Mouse (Mus musculus) monocyte, adult 5-6 weeks (primary cell): ENCODE measurements around the gene Cyp4x1. TPM values are rescaled to one million over a fixed set of nuclear protein-coding genes. Genes with fewer than 3 reads are reported as not detected.

Experiments
- ATAC-seq: fragments of 153-309, 156-312 bp; replicated peaks from 2 replicates; pipeline ENCODE4 v1.8.0; 2017; ENCODE audit warnings: mild to moderate bottlenecking; ENCODE audit not compliant: low TSS enrichment, insufficient number of reproducible peaks, severe bottlenecking, poor library complexity, low FRiP score
- total RNA-seq: library from RNA; stranded (forward); fragments of 200-1000, 200-491, 200-594 nt; gene quantifications from 3 replicates; pipeline ENCODE4 v1.2.3, GENCODE M21; 2017

Gene Cyp4x1
- total RNA-seq, 1 experiment from 2014 or later, result not detected

- no peak for ATAC-seq
Measured at GRCm38 (mm10) chr4:115093331-115093864, 40.7 kb downstream of the Cyp4x1 start.

GRCm38 (mm10) chr4:115091806-115092205 lies 42.3 kb downstream of the Cyp4x1 start:
- no peak for ATAC-seq

DNA sequence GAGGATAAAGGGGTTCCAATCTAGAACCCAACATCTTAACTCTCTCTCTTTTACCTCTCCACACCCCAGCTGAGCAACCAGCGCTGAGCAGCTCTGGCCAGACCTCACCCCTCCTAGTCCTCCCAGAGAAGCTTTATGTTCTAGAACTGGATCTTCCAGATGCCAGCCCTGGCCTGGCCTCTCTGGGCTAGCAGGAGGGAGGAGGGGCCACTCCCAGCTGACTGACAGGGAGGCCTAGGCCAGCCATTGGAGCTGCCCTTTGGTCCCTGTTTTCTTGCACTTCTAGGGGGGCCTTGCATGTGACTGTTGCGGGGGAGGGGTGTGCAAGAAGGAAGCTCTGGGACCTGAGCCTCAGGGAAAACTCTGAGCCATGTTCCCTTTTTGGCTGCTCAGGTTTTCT lies 43.5 kb downstream of the Cyp4x1 start:
- ATAC-seq, result no peak

DNA sequence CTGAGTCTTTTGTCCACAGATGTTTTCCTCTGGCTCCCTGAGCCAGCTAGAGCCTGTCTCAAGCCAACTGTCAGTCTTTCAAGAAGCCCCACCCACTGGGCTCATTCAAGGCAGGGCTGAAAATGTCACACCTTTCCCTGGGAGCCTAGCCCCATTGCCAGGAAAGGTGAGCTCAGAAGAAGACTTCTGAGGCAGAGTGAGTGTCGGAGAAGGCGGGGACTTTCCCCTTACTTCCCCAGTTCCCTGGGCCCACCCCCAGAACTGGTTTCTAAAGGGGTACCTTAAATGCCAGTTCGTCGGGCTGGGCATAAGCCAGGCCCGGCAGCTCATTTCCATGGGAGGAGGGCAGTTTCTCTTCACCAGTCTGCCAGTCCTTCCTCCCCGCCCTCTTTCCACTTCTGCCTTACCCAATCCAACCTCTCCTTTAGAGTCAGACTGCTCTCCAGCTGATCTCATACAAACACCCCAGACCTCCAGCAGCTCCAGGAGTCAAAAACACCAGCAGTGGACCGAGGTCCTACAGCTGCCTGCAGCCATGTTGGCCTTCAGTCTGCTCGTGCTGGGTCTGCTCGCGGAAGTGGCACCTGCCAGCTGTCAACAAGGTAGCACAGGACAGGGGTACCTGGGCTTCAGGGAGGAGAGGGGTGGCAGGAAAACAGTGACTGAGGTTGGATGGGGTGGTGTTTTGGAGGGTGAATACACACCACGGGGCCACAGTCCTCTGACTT lies 45.3 kb downstream of the Cyp4x1 start, which contains the start of gene Pdzk1ip1:
Gene Pdzk1ip1, plus strand, starts transcription at position 98 of the 728 bp plus-strand sequence.
- ATAC-seq, result no peak; the same call in 1 of the 2 replicates

- ATAC-seq, result no peak
Measured at GRCm38 (mm10) chr4:115086763-115087415, 47.2 kb downstream of the Cyp4x1 start.

GRCm38 (mm10) chr4:115086257-115086656 lies 47.8 kb downstream of the Cyp4x1 start:
- no peak for ATAC-seq

DNA sequence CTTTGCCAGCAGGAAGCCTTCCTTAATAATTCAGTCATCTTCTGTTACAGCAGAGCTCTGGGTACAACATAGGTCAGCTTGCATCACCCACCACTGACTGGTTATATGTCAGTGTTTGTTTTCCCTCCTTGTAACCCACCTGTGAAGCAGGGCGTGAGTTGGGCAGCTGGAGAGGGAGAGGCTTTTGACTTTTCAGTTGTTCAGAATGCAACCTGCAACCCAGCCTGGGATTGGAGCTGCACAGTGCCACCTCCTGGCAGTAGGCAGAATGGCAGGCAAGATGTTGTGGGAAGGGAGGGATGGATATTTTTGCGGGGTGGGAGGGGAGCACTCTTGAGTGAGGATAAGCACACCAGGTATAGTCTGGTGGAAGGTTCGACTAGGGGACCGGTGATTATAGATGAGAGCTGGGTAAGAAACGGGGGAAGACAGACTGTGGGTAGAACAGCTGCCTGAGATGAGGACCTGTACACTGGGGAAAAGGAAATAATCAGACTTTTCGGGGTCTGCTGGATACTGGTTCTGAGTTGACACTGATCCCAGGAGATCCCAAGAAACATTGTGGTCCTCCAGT lies 48.5 kb downstream of the Cyp4x1 start:
- ATAC-seq, result peak; percentile 56

GRCm38 (mm10) chr4:115083031-115083430 lies 51.0 kb downstream of the Cyp4x1 start:
- ATAC-seq, result no peak

DNA sequence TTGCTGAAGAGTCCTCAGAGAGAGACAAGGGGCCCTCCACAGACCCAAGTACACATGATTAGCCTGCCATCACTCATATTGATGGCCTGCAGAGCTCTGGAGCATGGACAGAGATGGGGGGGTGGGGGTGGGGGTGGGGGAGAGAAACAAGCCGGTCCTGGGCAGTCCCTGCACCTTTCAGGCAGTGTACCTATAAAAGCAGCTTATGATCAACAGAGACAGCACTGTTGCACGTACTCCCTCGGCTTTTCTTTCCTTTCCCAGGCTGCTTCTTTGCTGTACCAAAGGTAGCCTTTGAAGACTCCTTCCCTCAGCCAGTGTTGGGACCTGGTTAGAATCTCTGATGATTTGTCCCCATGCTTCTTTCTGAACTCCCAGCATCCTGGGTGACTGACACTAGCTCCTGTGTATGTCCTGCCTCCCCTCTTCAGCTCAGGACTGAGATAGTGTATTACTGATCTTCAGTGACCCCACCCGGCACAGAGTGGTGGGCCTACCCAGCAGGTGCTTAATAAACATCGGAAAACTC lies 54.2 kb downstream of the Cyp4x1 start:
- ATAC-seq, result no peak

DNA sequence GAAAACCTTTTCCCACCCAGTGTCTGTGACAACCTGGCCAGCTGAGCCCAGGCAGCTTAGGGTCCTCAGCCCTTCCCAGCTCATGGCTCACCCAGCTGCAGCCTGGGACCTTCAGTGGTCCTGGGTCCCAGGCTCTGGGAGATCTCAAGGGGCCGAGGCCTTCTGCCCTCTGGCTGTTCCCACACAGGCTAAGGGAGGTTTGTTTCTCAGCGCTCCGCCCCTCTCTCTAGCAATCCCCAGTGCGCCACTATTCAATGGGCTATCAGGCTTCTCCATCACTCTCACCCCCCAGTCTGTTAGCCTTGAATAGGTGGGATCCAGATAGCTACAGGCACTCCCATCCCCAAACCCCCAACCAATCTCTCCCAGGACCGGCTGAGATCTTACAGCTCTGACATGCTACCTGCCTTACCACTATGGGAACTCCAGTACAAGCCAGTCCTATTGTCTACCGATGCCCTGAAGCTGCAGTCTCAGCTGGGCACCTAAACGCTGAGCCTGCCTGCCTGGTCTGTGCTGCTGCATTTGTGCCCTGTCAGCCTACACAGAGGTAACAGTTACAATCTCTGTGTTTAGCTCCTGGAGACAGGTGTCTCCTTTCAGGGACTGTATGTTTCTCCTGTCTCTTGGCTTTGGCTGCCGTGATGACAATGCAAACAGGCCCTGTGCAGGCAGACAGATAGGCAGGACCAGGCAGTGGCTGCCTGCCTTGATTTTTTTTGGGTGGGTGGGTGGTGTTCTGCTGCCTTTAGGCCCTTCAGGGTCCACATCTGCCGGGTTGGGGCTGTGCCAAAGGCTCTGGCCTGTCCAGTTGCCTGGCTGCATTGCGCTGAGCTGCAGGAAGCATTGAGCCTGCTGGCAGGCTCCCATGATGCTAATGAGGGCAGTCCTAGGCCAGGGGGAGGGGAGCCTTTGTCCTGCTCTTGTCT lies 54.9 kb downstream of the Cyp4x1 start:
- no peak for ATAC-seq

DNA sequence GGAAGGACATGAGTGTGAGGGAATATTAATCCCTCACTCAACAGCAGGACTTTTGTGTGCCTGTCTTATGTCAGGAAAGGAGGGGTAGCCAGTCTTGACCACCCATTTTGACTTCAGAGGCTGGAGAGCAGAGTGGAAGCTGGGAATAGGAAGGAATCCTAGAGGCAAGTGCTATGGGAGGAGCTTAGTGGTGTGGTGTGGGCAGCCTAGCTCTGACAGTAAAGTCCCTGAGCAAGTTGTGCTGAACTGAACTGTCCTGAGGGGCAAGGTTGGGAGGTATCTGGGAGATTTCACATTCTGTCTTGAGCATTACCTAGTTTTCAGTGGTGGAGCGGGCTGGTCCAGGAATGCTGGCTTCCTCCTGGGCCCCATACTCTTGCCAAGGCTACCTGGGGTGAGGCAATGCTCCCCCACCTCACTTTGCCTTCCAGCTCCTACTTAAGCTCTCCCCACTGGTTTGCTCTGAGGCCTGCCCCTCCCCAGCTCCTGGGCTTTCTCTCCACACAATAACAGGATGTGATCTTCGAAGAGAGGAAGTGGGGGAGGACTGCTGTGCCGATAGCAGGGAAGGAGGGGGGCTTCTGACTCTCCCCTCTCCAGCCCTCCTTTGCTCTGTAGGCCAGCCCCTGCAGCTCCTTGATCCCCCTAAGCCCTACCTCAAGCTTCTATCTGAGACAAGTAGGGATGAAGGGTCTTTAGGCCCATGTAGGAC lies 58.7 kb downstream of the Cyp4x1 start:
- no peak for ATAC-seq

DNA sequence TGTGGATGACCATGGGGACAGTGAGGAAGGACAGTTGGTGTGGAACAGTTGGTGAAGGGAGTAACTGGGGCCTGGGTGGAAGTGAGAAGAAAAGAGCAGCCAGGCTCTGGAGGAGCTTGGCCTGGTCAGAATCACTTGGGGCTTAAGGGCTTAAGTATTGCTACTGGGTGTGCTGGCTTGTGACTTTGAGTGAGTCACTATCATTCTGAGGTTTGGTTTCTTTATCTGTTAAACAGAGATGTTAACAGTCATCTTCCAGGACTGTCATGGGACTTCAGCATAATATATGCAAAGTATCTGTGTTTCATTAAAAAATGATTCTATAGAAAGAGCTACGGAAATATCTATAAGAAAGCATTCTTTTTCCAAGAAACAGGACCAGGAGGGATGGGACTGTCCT lies 59.3 kb downstream of the Cyp4x1 start:
- no peak for ATAC-seq

- ATAC-seq, result no peak
Measured at GRCm38 (mm10) chr4:115071668-115072067, 62.4 kb downstream of the Cyp4x1 start.

DNA sequence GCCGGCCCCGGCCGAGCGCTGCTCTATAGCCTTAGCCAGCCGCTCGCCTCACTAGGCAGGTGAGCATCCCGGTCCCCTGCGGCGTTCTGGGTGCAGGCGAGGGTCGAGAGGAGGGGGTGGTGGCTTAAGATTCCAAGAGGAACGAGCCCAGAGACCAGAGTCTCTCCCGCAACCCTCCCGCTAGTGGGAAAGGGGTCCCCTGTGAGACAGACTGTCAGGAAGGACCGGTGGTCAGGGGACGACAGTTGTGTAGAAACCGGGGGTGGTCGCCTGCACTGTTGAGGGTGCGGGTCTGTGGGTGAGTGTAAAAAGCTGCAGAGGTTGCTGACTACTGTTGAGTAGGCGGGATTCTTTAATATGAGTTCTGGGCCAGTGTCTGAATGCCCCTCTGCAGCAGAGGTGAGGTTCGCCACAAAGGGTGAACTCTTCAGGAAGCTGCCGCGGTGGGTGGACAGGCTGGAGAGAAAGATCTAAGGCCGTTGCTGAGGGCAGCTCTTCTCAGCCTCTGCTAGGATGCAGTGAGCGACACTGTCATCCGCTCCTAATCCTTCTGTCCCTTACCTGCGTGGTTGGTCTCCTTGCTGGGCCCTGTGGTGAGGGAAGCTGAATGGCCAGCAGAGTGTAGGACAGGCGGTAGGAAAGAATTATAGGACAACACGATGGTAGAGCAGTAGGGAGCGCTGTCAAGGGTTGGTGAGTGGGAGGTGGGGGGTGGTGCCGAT lies 70.4 kb downstream of the Cyp4x1 start:
- ATAC-seq, result no peak

DNA sequence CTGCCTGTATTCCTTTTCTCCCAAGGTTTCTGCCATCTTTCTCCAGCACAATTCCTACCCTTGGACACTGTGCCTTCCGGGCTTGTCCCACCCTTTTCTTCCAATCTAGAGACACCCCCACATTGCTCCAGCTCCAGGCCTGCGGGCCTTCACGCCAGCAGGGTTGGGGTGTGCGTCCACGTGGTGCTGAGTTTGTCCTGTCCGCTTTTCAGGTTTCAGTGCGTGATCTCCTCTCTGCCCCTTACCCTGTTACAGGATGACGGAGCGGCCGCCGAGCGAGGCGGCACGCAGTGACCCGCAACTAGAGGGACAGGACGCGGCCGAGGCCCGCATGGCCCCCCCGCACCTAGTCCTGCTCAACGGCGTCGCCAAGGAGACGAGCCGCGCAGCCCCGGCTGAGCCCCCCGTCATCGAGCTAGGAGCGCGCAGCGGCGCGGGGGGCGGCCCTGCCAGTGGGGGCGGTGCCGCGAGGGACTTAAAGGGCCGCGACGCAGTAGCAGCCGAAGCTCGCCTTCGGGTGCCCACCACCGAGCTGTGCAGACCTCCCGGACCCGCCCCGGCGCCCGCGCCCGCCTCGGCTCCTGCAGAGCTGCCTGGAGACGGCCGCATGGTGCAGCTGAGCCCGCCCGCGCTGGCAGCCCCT lies 71.1 kb downstream of the Cyp4x1 start:
- no peak for ATAC-seq

DNA sequence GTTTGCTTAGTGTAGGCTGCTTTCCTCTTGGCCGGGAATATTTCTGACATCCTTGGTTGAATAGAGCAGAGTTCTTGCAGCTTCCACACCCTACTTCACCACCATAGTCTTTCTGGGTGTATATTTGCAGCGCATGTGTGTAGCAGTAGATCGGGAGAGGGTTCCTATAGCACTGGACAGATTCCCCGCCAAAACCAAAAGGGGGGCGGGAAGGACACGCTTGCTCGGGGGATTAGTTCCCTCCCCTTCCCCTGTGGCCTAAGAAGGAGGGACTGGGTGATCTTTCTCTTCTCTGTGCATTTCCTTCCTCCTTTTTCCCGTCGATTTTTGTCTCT lies 71.6 kb downstream of the Cyp4x1 start:
- ATAC-seq, result no peak

- no peak for ATAC-seq
Measured at GRCm38 (mm10) chr4:115060753-115061152, 73.3 kb downstream of the Cyp4x1 start.
